Mouse (Mus musculus) lung, embryonic 14.5 days (tissue): ENCODE measurements around the gene Kbtbd13. TPM values are rescaled to one million over a fixed set of nuclear protein-coding genes. Genes with fewer than 3 reads are reported as not detected.
A peak's percentile ranks its signal among the peaks of the same experiment; 100 is the strongest.

Experiments used
- ATAC-seq: fragments of 200-750 bp; cut with Nextera tagmentation; 2 replicates; pipeline ENCODE4 v1.8.0; 2017; ENCODE audit warnings: mild to moderate bottlenecking, moderate TSS enrichment, moderate library complexity; ENCODE audit not compliant: insufficient read depth
- DNase-seq: peaks from one replicate; pipeline ENCODE4 v3.0.0-alpha.2; 2015
- H3K27ac ChIP-seq: fragments of 300-500 bp; sonication (generic); 2 replicates; pipeline ENCODE4 v1.5.1; 2014; ENCODE audit warnings: low read depth, mild to moderate bottlenecking, moderate library complexity
- H3K27me3 ChIP-seq: fragments of 300-500 bp; sonication (generic); 2 replicates; pipeline ENCODE4 v1.6.1; 2014; ENCODE audit warnings: low read length, control low read depth; ENCODE audit not compliant: insufficient read depth
- H3K36me3 ChIP-seq: fragments of 300-500 bp; sonication (generic); 2 replicates; pipeline ENCODE4 v1.6.1; 2014; ENCODE audit warnings: control low read depth; ENCODE audit not compliant: insufficient read depth
- H3K4me1 ChIP-seq: fragments of 300-500 bp; sonication (generic); 2 replicates; pipeline ENCODE4 v1.6.1; 2014; ENCODE audit warnings: antibody characterized with exemption, control low read depth; ENCODE audit not compliant: insufficient read depth
- H3K4me2 ChIP-seq: fragments of 300-500 bp; sonication (generic); 2 replicates; pipeline ENCODE4 v1.6.1; 2014; ENCODE audit warnings: mild to moderate bottlenecking
- H3K4me3 ChIP-seq: fragments of 300-500 bp; sonication (generic); 2 replicates; pipeline ENCODE4 v1.5.1; 2014; ENCODE audit warnings: low read depth, low read length
- H3K9ac ChIP-seq: fragments of 300-500 bp; sonication (generic); 2 replicates; pipeline ENCODE4 v1.6.1; 2014
- H3K9me3 ChIP-seq: fragments of 300-500 bp; sonication (generic); 2 replicates; pipeline ENCODE4 v1.6.1; 2016; ENCODE audit warnings: low read depth, low read length, control low read depth
- CTCF ChIP-seq: IDR thresholded peaks from 2 replicates; pipeline ENCODE4 v1.5.1; 2016; ENCODE audit warnings: antibody characterized with exemption, low read depth
- WGBS: fragments of 180-500 bp; shearing (Covaris S2); extraction: QIAGEN DNeasy Blood & Tissue Kit; methylation state at CpG from one replicate; pipeline ENCODE4 v1.1.7; 2014; 5-methylcytosine and 5-hydroxymethylcytosine counted together
- polyA plus RNA-seq: library from polyadenylated mRNA; unstranded; fragments of >200 nt; fragmentation: Nextera tagmentation; extraction: Ambion mirVana; gene quantifications from 2 replicates; pipeline ENCODE4 v1.2.1, GENCODE M21; 2014

Gene Kbtbd13
- polyA plus RNA-seq, 1 experiment from 2014 or later, result 4.5 TPM

GRCm38 (mm10) chr9:65410378-65410777 lies 18.9 kb upstream of the Kbtbd13 start:
- Histone ChIP-seq H3K27me3 (no peaks in the 10 kb centered on the region), H3K36me3 (peaks cover 21% of the 10 kb centered on the region; the same call in 1 of the 2 replicates), H3K9ac (no peak overlapping the region), H3K27ac (no peak overlapping the region), H3K4me1 (no peaks in the 10 kb centered on the region), H3K4me2 (no peak overlapping the region), H3K9me3 (no peaks in the 10 kb centered on the region), H3K4me3 (no peak overlapping the region)
- WGBS, result 87% methylated on average over 8 of the region's 8 CpGs
- no peak for ATAC-seq
- no peak for DNase-seq
- no peak for TF ChIP-seq CTCF

GRCm38 (mm10) chr9:65408871-65409295 lies 17.4 kb upstream of the Kbtbd13 start:
- no peak for ATAC-seq
- H3K4me3 ChIP-seq, result no peak overlapping the region
- WGBS, result 55% methylated on average over 5 of the region's 5 CpGs

GRCm38 (mm10) chr9:65407861-65408260 lies 16.4 kb upstream of the Kbtbd13 start:
- H3K27me3 ChIP-seq, result no peaks in the 10 kb centered on the region
- DNase-seq, result no peak
- no peak for ATAC-seq
- H3K4me1 ChIP-seq, result peaks cover 6% of the 10 kb centered on the region; the same call in 1 of the 2 replicates
- H3K27ac ChIP-seq, result no peak overlapping the region
- no peak overlapping the region for H3K4me2 ChIP-seq
- TF ChIP-seq CTCF, result no peak
- H3K9me3 ChIP-seq, result no peaks in the 10 kb centered on the region
- H3K9ac ChIP-seq, result no peak overlapping the region
- 57% methylated on average over 3 of the region's 3 CpGs for WGBS
- H3K4me3 ChIP-seq, result no peak overlapping the region
- peaks cover 21% of the 10 kb centered on the region; the same call in 1 of the 2 replicates for H3K36me3 ChIP-seq

More at GRCm38 (mm10) chr9:65408871-65409295, 17.4 kb upstream of the Kbtbd13 start:
- H3K9ac ChIP-seq, result no peak overlapping the region
- no peak overlapping the region for H3K4me2 ChIP-seq
- DNase-seq, result no peak
- H3K27ac ChIP-seq, result no peak overlapping the region
- H3K9me3 ChIP-seq, result no peaks in the 10 kb centered on the region
- TF ChIP-seq CTCF, result no peak
- H3K27me3 ChIP-seq, result no peaks in the 10 kb centered on the region
- peaks cover 21% of the 10 kb centered on the region; the same call in 1 of the 2 replicates for H3K36me3 ChIP-seq
- H3K4me1 ChIP-seq, result peaks cover 6% of the 10 kb centered on the region; the same call in 1 of the 2 replicates

GRCm38 (mm10) chr9:65407327-65407726 lies 15.9 kb upstream of the Kbtbd13 start:
- H3K9ac ChIP-seq, result no peak overlapping the region
- TF ChIP-seq CTCF, result no peak
- no peak overlapping the region for H3K4me3 ChIP-seq
- no peaks in the 10 kb centered on the region for H3K9me3 ChIP-seq
- no peak overlapping the region for H3K27ac ChIP-seq
- WGBS, result 70% methylated on average over 5 of the region's 5 CpGs
- DNase-seq (no peak), ATAC-seq (no peak)
- H3K27me3 ChIP-seq, result no peaks in the 10 kb centered on the region
- peaks cover 21% of the 10 kb centered on the region; the same call in 1 of the 2 replicates for H3K36me3 ChIP-seq
- peaks cover 6% of the 10 kb centered on the region; the same call in 1 of the 2 replicates for H3K4me1 ChIP-seq
- no peak overlapping the region for H3K4me2 ChIP-seq

GRCm38 (mm10) chr9:65405184-65405449 lies 13.7 kb upstream of the Kbtbd13 start:
- Histone ChIP-seq H3K9ac (no peak overlapping the region; the same call in 1 of the 2 replicates), H3K27me3 (no peaks in the 10 kb centered on the region), H3K27ac (peak overlapping the region; percentile 77), H3K4me1 (peaks cover 6% of the 10 kb centered on the region; the same call in 1 of the 2 replicates), H3K36me3 (peaks cover 6% of the 10 kb centered on the region; the same call in 1 of the 2 replicates), H3K9me3 (no peaks in the 10 kb centered on the region), H3K4me3 (no peak overlapping the region), H3K4me2 (no peak overlapping the region)
- no peak for DNase-seq
- WGBS, result 86% methylated on average over 2 of the region's 2 CpGs
- no peak for ATAC-seq
- TF ChIP-seq CTCF, result no peak

- WGBS, result 43% methylated on average over 15 of the region's 15 CpGs
- TF ChIP-seq CTCF, result peak; percentile 33; the same call in 1 of the 2 replicates
- DNase-seq (peak; percentile 97), ATAC-seq (peak; percentile 79)
- Histone ChIP-seq H3K9ac (no peak overlapping the region; the same call in 1 of the 2 replicates), H3K4me2 (peak overlapping the region; percentile 41; the same call in 1 of the 2 replicates), H3K4me1 (peaks cover 8% of the 10 kb centered on the region; the same call in 1 of the 2 replicates), H3K4me3 (no peak overlapping the region), H3K27ac (peak overlapping the region; percentile 88), H3K9me3 (no peaks in the 10 kb centered on the region), H3K36me3 (peaks cover 4% of the 10 kb centered on the region; the same call in 1 of the 2 replicates), H3K27me3 (no peaks in the 10 kb centered on the region)
Measured at GRCm38 (mm10) chr9:65404331-65405183, 13.1 kb upstream of the Kbtbd13 start.

- ATAC-seq (no peak), DNase-seq (no peak)
- H3K4me1 ChIP-seq, result peaks cover 18% of the 10 kb centered on the region; the same call in 1 of the 2 replicates
- H3K4me2 ChIP-seq, result peak overlapping the region; percentile 72
- H3K36me3 ChIP-seq, result no peaks in the 10 kb centered on the region
- no peaks in the 10 kb centered on the region for H3K27me3 ChIP-seq
- H3K27ac ChIP-seq, result no peak overlapping the region
- WGBS, result 62% methylated on average over 6 of the region's 6 CpGs
- H3K9me3 ChIP-seq, result no peaks in the 10 kb centered on the region
- H3K9ac ChIP-seq, result no peak overlapping the region
- H3K4me3 ChIP-seq, result peak overlapping the region; percentile 55
- TF ChIP-seq CTCF, result no peak
Measured at GRCm38 (mm10) chr9:65399934-65400333, 8.5 kb upstream of the Kbtbd13 start.
